Mouse (Mus musculus): ENCODE data around the gene Atp8b3. TPM values are rescaled to one million over a fixed set of nuclear protein-coding genes. Genes with fewer than 3 reads are reported as not detected.

Gene Atp8b3
- polyA plus RNA-seq, 1 experiment from 2014 or later = not detected

- peak; percentile 38 for ATAC-seq (ENCODE audit: low read depth)
These were observed 32.2 kb upstream of the Atp8b3 start for GRCm38 (mm10) chr10:80570871-80571836.

GRCm38 (mm10) chr10:80570419-80570818, 31.5 kb upstream of the Atp8b3 start:
- no peak for ATAC-seq (ENCODE audit: low read depth)
- H3K4me2 ChIP-seq (ENCODE audit: low read depth, low read length) = peak overlapping the region; percentile 96
- H3K4me3 ChIP-seq (ENCODE audit: low read depth, low read length) = peak overlapping the region; percentile 85
- H3K27me3 ChIP-seq (ENCODE audit: control insufficient read depth, insufficient read depth, low read depth, low read length) = no peaks in the 10 kb centered on the region
- H3K27ac ChIP-seq (ENCODE audit: low read length) = peak overlapping the region; percentile 98
- 33% methylated on average over 10 of the region's 10 CpGs for WGBS (ENCODE audit: insufficient replicate concordance)
- H3K4me1 ChIP-seq (ENCODE audit: control insufficient read depth, low read depth, low read length) = peaks cover 72% of the 10 kb centered on the region
- H3K36me3 ChIP-seq (ENCODE audit: control insufficient read depth, insufficient read depth) = peaks cover 15% of the 10 kb centered on the region
- no peaks in the 10 kb centered on the region for H3K9me3 ChIP-seq (replicated peaks; ENCODE audit: control insufficient read depth, low read length)
- H3K9ac ChIP-seq (ENCODE audit: low read depth, low read length) = peak overlapping the region; percentile 87

More at GRCm38 (mm10) chr10:80570871-80571836, 32.2 kb upstream of the Atp8b3 start:
- Histone ChIP-seq H3K27ac (ENCODE audit: low read length) (peak overlapping the region; percentile 98), H3K4me1 (ENCODE audit: control insufficient read depth, low read depth, low read length) (peaks cover 76% of the 10 kb centered on the region), H3K9ac (ENCODE audit: low read depth, low read length) (peak overlapping the region; percentile 87), H3K27me3 (ENCODE audit: control insufficient read depth, insufficient read depth, low read depth, low read length) (no peaks in the 10 kb centered on the region), H3K4me2 (ENCODE audit: low read depth, low read length) (peak overlapping the region; percentile 96), H3K36me3 (ENCODE audit: control insufficient read depth, insufficient read depth) (peaks cover 10% of the 10 kb centered on the region), H3K9me3 (replicated peaks; ENCODE audit: control insufficient read depth, low read length) (no peaks in the 10 kb centered on the region), H3K4me3 (ENCODE audit: low read depth, low read length) (peak overlapping the region; percentile 85)
- 10% methylated on average over 30 of the region's 30 CpGs for WGBS (ENCODE audit: insufficient replicate concordance)

GRCm38 (mm10) chr10:80569664-80570066, 30.7 kb upstream of the Atp8b3 start:
- peak overlapping the region; percentile 87 for H3K9ac ChIP-seq (ENCODE audit: low read depth, low read length)
- no peaks in the 10 kb centered on the region for H3K9me3 ChIP-seq (replicated peaks; ENCODE audit: control insufficient read depth, low read length)
- ATAC-seq (ENCODE audit: low read depth) = peak; percentile 79
- peak overlapping the region; percentile 85 for H3K4me3 ChIP-seq (ENCODE audit: low read depth, low read length)
- H3K4me2 ChIP-seq (ENCODE audit: low read depth, low read length) = peak overlapping the region; percentile 96
- peak overlapping the region; percentile 98 for H3K27ac ChIP-seq (ENCODE audit: low read length)
- WGBS (ENCODE audit: insufficient replicate concordance) = 7% methylated on average over 10 of the region's 10 CpGs
- no peaks in the 10 kb centered on the region for H3K27me3 ChIP-seq (ENCODE audit: control insufficient read depth, insufficient read depth, low read depth, low read length)
- H3K36me3 ChIP-seq (ENCODE audit: control insufficient read depth, insufficient read depth) = peaks cover 15% of the 10 kb centered on the region
- peaks cover 64% of the 10 kb centered on the region for H3K4me1 ChIP-seq (ENCODE audit: control insufficient read depth, low read depth, low read length)

GRCm38 (mm10) chr10:80568876-80569275, 30.0 kb upstream of the Atp8b3 start:
- no peak for ATAC-seq (ENCODE audit: low read depth)
- Histone ChIP-seq H3K27ac (ENCODE audit: low read length) (no peak overlapping the region; the same call in 1 of the 2 replicates), H3K36me3 (ENCODE audit: control insufficient read depth, insufficient read depth) (peaks cover 15% of the 10 kb centered on the region), H3K4me1 (ENCODE audit: control insufficient read depth, low read depth, low read length) (peaks cover 57% of the 10 kb centered on the region), H3K4me2 (ENCODE audit: low read depth, low read length) (peak overlapping the region; percentile 57; the same call in 1 of the 2 replicates), H3K9ac (ENCODE audit: low read depth, low read length) (no peak overlapping the region), H3K27me3 (ENCODE audit: control insufficient read depth, insufficient read depth, low read depth, low read length) (no peaks in the 10 kb centered on the region), H3K4me3 (ENCODE audit: low read depth, low read length) (no peak overlapping the region), H3K9me3 (replicated peaks; ENCODE audit: control insufficient read depth, low read length) (no peaks in the 10 kb centered on the region)
- 90% methylated on average over 29 of the region's 29 CpGs for WGBS (ENCODE audit: insufficient replicate concordance)

GRCm38 (mm10) chr10:80566375-80567092, 27.6 kb upstream of the Atp8b3 start:
- H3K4me1 ChIP-seq (ENCODE audit: control insufficient read depth, low read depth, low read length) = peaks cover 43% of the 10 kb centered on the region
- H3K9ac ChIP-seq (ENCODE audit: low read depth, low read length) = no peak overlapping the region
- H3K36me3 ChIP-seq (ENCODE audit: control insufficient read depth, insufficient read depth) = peaks cover 15% of the 10 kb centered on the region
- H3K4me3 ChIP-seq (ENCODE audit: low read depth, low read length) = no peak overlapping the region
- H3K27ac ChIP-seq (ENCODE audit: low read length) = no peak overlapping the region; the same call in 1 of the 2 replicates
- H3K9me3 ChIP-seq (replicated peaks; ENCODE audit: control insufficient read depth, low read length) = no peaks in the 10 kb centered on the region
- no peak overlapping the region for H3K4me2 ChIP-seq (ENCODE audit: low read depth, low read length)
- ATAC-seq (ENCODE audit: low read depth) = no peak
- H3K27me3 ChIP-seq (ENCODE audit: control insufficient read depth, insufficient read depth, low read depth, low read length) = no peaks in the 10 kb centered on the region
- WGBS (ENCODE audit: insufficient replicate concordance) = 36% methylated on average over 17 of the region's 17 CpGs

- Histone ChIP-seq H3K27me3 (ENCODE audit: control insufficient read depth, insufficient read depth, low read depth, low read length) (no peaks in the 10 kb centered on the region), H3K27ac (ENCODE audit: low read length) (peak within 1 kb of the TSS; percentile 90), H3K4me2 (ENCODE audit: low read depth, low read length) (peak within 1 kb of the TSS; percentile 74), H3K9me3 (replicated peaks; ENCODE audit: control insufficient read depth, low read length) (no peaks in the 10 kb centered on the region), H3K4me3 (ENCODE audit: low read depth, low read length) (peak within 1 kb of the TSS; percentile 91), H3K36me3 (ENCODE audit: control insufficient read depth, insufficient read depth) (peaks cover 5% of the 10 kb centered on the region; the same call in 1 of the 2 replicates), H3K9ac (ENCODE audit: low read depth, low read length) (peak within 1 kb of the TSS; percentile 94), H3K4me1 (ENCODE audit: control insufficient read depth, low read depth, low read length) (peaks cover 46% of the 10 kb centered on the region)
- under 1% methylated on average over 71 of the region's 72 CpGs for WGBS (ENCODE audit: insufficient replicate concordance)
- peak; percentile 81 for ATAC-seq (ENCODE audit: low read depth)
These were observed 22.4 kb upstream of the Atp8b3 start, which contains the start of gene Rexo1 for GRCm38 (mm10) chr10:80561116-80561944. Gene Rexo1 (minus strand): TSS chr10:80561560.

GRCm38 (mm10) chr10:80560621-80561020, 21.7 kb upstream of the Atp8b3 start:
- peak overlapping the region; percentile 90 for H3K27ac ChIP-seq (ENCODE audit: low read length)
- H3K4me2 ChIP-seq (ENCODE audit: low read depth, low read length) = peak overlapping the region; percentile 74
- 0 out of 2 replicates have a peak, but pooled peaks cover under 1% of the 10 kb centered on the region for H3K36me3 ChIP-seq (ENCODE audit: control insufficient read depth, insufficient read depth)
- H3K4me1 ChIP-seq (ENCODE audit: control insufficient read depth, low read depth, low read length) = peaks cover 42% of the 10 kb centered on the region
- no peaks in the 10 kb centered on the region for H3K27me3 ChIP-seq (ENCODE audit: control insufficient read depth, insufficient read depth, low read depth, low read length)
- WGBS (ENCODE audit: insufficient replicate concordance) = 0% methylated on average over 13 of the region's 13 CpGs
- no peaks in the 10 kb centered on the region for H3K9me3 ChIP-seq (replicated peaks; ENCODE audit: control insufficient read depth, low read length)
- H3K4me3 ChIP-seq (ENCODE audit: low read depth, low read length) = peak overlapping the region; percentile 91
- H3K9ac ChIP-seq (ENCODE audit: low read depth, low read length) = peak overlapping the region; percentile 94
- peak; percentile 28 for ATAC-seq (ENCODE audit: low read depth)

GRCm38 (mm10) chr10:80559431-80559830, 20.5 kb upstream of the Atp8b3 start:
- Histone ChIP-seq H3K36me3 (ENCODE audit: control insufficient read depth, insufficient read depth) (no peaks in the 10 kb centered on the region), H3K27ac (ENCODE audit: low read length) (0 out of 2 replicates have a peak overlapping the region, but pooled peaks have one; percentile 11), H3K4me2 (ENCODE audit: low read depth, low read length) (peak overlapping the region; percentile 74), H3K9me3 (replicated peaks; ENCODE audit: control insufficient read depth, low read length) (no peaks in the 10 kb centered on the region), H3K4me3 (ENCODE audit: low read depth, low read length) (peak overlapping the region; percentile 13; the same call in 1 of the 2 replicates), H3K9ac (ENCODE audit: low read depth, low read length) (peak overlapping the region; percentile 20; the same call in 1 of the 2 replicates), H3K4me1 (ENCODE audit: control insufficient read depth, low read depth, low read length) (peaks cover 50% of the 10 kb centered on the region), H3K27me3 (ENCODE audit: control insufficient read depth, insufficient read depth, low read depth, low read length) (no peaks in the 10 kb centered on the region)
- ATAC-seq (ENCODE audit: low read depth) = no peak
- 78% methylated on average over 7 of the region's 7 CpGs for WGBS (ENCODE audit: insufficient replicate concordance)
